In genomic region chr17:5429090-5429771, GRCm38 (mm10) we compare ENCODE assay signal across 8 mouse cellular contexts. TPM values are rescaled to one million over a fixed set of nuclear protein-coding genes. Genes with fewer than 3 reads are reported as not detected.
A peak's percentile ranks its signal among the peaks of the same experiment; 100 is the strongest.
DNase-seq lines count a peak whose midpoint lies in the region; ATAC-seq lines count a peak whose summit lies in the region.

No protein-coding gene starts in this region.

- no peak overlapping the region for H3K9ac ChIP-seq in hindbrain, embryonic 15.5 days

- H3K4me1 ChIP-seq in hindbrain, embryonic 15.5 days (replicated peaks): 0 out of 2 replicates have a peak, but pooled peaks cover 2% of the 10 kb centered on the region

- 60% methylated on average over 10 of the region's 10 CpGs for WGBS in hindbrain, embryonic 15.5 days

- H3K36me3 ChIP-seq in hindbrain, embryonic 15.5 days: peaks cover 8% of the 10 kb centered on the region; the same call in 1 of the 2 replicates

- no peaks in the 10 kb centered on the region for H3K9me3 ChIP-seq in hindbrain, embryonic 15.5 days

- peak; percentile 85 for DNase-seq in T-cell, adult 2 months (ENCODE audit: low spot score)
- DNase-seq in cerebellum, postnatal 25 days: peak; percentile 91 to 95
- peak; percentile 91 to 92 for DNase-seq in frontal cortex, postnatal 25 days (ENCODE audit: low spot score in 2 of 2)
- DNase-seq in layer of hippocampus, postnatal 36 days: peak; percentile 86 to 90
- DNase-seq in lung, postnatal 36 days: peak; percentile 98
- peak; percentile 98 for DNase-seq in right cerebral cortex, adult 2 months (ENCODE audit: low spot score in 2 of 2)
- DNase-seq in urinary bladder, postnatal 10 days (ENCODE audit: low spot score): peak; percentile 55

- no peak overlapping the region for H3K4me2 ChIP-seq in hindbrain, embryonic 15.5 days

- H3K27me3 ChIP-seq in hindbrain, embryonic 15.5 days: no peaks in the 10 kb centered on the region

- no peak overlapping the region for H3K4me3 ChIP-seq in hindbrain, embryonic 15.5 days

- ATAC-seq in hindbrain, embryonic 15.5 days (ENCODE audit: low FRiP score, low read depth): peak; percentile 83

- H3K27ac ChIP-seq in hindbrain, embryonic 15.5 days (replicated peaks): peak overlapping the region; percentile 69; the same call in 1 of the 2 replicates

RNA-seq across cellular contexts. Expression of gene Ldhal6b, which starts 10.7 kb away (rescaled TPM):
- polyA plus RNA-seq in hindbrain, embryonic 15.5 days (2015; fragmentation: Nextera tagmentation; extraction: Ambion mirVana): not detected in 2 replicates
- 1 to 10 TPM; 1.3 to 1.6 TPM for total RNA-seq in layer of hippocampus, postnatal 36 days (2021)

RNA-seq across cellular contexts. Expression of gene Tmem242, which starts 10.8 kb away (rescaled TPM):
- 106 and 111 TPM in 2 replicates for polyA plus RNA-seq in hindbrain, embryonic 15.5 days (2015; fragmentation: Nextera tagmentation; extraction: Ambion mirVana)
- 10 to 100 TPM; 74.5 to 85.0 TPM for total RNA-seq in layer of hippocampus, postnatal 36 days (2021)
